Mouse (Mus musculus) kidney, embryonic 15.5 days (tissue): ENCODE data around the gene Sdf4. TPM values are rescaled to one million over a fixed set of nuclear protein-coding genes. Genes with fewer than 3 reads are reported as not detected.

ENCODE experiments used
- ATAC-seq: fragments of 200-750 bp; cut with Nextera tagmentation; replicated peaks from 2 replicates; pipeline ENCODE4 v1.8.0; 2017; ENCODE audit warnings: moderate TSS enrichment; ENCODE audit not compliant: low FRiP score
- H3K27ac ChIP-seq: fragments of 300-500 bp; sonication (generic); 2 replicates; pipeline ENCODE4 v1.5.1; 2015; ENCODE audit warnings: mild to moderate bottlenecking, inconsistent platforms
- H3K27me3 ChIP-seq: fragments of 300-500 bp; sonication (generic); 2 replicates; pipeline ENCODE4 v1.6.1; 2015; ENCODE audit warnings: inconsistent platforms
- H3K36me3 ChIP-seq: fragments of 300-500 bp; sonication (generic); 2 replicates; pipeline ENCODE4 v1.6.1; 2015; ENCODE audit warnings: inconsistent platforms
- H3K4me1 ChIP-seq: fragments of 300-500 bp; sonication (generic); 2 replicates; pipeline ENCODE4 v1.6.1; 2015; ENCODE audit warnings: inconsistent platforms
- H3K4me2 ChIP-seq: fragments of 300-500 bp; sonication (generic); 2 replicates; pipeline ENCODE4 v1.6.1; 2015; ENCODE audit warnings: moderate library complexity, mild to moderate bottlenecking, inconsistent platforms
- H3K4me3 ChIP-seq: fragments of 300-500 bp; sonication (generic); replicated peaks from 2 replicates; pipeline ENCODE4 v1.5.1; 2015; ENCODE audit warnings: mild to moderate bottlenecking, inconsistent platforms
- H3K9ac ChIP-seq: fragments of 300-500 bp; sonication (generic); 2 replicates; pipeline ENCODE4 v1.6.1; 2015; ENCODE audit warnings: mild to moderate bottlenecking, inconsistent platforms
- H3K9me3 ChIP-seq: fragments of 300-500 bp; sonication (generic); replicated peaks from 2 replicates; pipeline ENCODE4 v1.6.1; 2016; ENCODE audit warnings: inconsistent platforms
- WGBS: fragments of 180-500 bp; shearing (Covaris S2); methylation state at CpG from one replicate; pipeline ENCODE4 v1.1.7; 2015; ENCODE audit warnings: mixed read lengths; 5-methylcytosine and 5-hydroxymethylcytosine counted together
- polyA plus RNA-seq: library from polyadenylated mRNA; unstranded; fragments of >200 nt; fragmentation: Nextera tagmentation; extraction: Ambion mirVana; gene quantifications from 2 replicates; pipeline ENCODE4 v1.2.1, GENCODE M21; 2015

Gene Sdf4
- polyA plus RNA-seq = 158 and 161 TPM in 2 replicates

GRCm38 (mm10) chr4:155992241-155992905, at the start of gene Sdf4, which contains the start of gene B3galt6:
TSS of gene Sdf4 (plus strand) at chr4:155992872.
TSS of gene B3galt6 (minus strand) at chr4:155992649.
- H3K9me3 ChIP-seq = no peaks in the 10 kb centered on the region
- H3K4me1 ChIP-seq = peaks cover 28% of the 10 kb centered on the region
- H3K9ac ChIP-seq = peak within 1 kb of the TSS; percentile 72
- ATAC-seq = peak; percentile 87
- H3K4me2 ChIP-seq = peak within 1 kb of the TSS; percentile 98
- under 1% methylated on average over 99 of the region's 99 CpGs for WGBS
- H3K27ac ChIP-seq = peak within 1 kb of the TSS; percentile 97
- H3K36me3 ChIP-seq = peaks cover 27% of the 10 kb centered on the region
- H3K27me3 ChIP-seq = no peaks in the 10 kb centered on the region
- peak within 1 kb of the TSS; percentile 68 for H3K4me3 ChIP-seq

- peak overlapping the region; percentile 88 for H3K27ac ChIP-seq
- peaks cover 16% of the 10 kb centered on the region for H3K36me3 ChIP-seq
- H3K27me3 ChIP-seq = no peaks in the 10 kb centered on the region
- H3K9me3 ChIP-seq = no peaks in the 10 kb centered on the region
- H3K4me2 ChIP-seq = peak overlapping the region; percentile 78
- peak; percentile 30 for ATAC-seq
- peak overlapping the region; percentile 99 for H3K4me3 ChIP-seq
- peaks cover 23% of the 10 kb centered on the region for H3K4me1 ChIP-seq
- H3K9ac ChIP-seq = peak overlapping the region; percentile 95
- under 1% methylated on average over 17 of the region's 17 CpGs for WGBS
Measured at GRCm38 (mm10) chr4:155943049-155943452, 49.6 kb upstream of the Sdf4 start.

GRCm38 (mm10) chr4:155943534-155944249, 49.0 kb upstream of the Sdf4 start, which contains the start of gene Ube2j2:
TSS of gene Ube2j2 (plus strand) at chr4:155943831.
- Histone ChIP-seq H3K9ac (peak within 1 kb of the TSS; percentile 95), H3K36me3 (peaks cover 23% of the 10 kb centered on the region), H3K27me3 (no peaks in the 10 kb centered on the region)

GRCm38 (mm10) chr4:155944271-155944670, 48.4 kb upstream of the Sdf4 start:
- Histone ChIP-seq H3K9ac (peak overlapping the region; percentile 95), H3K36me3 (peaks cover 28% of the 10 kb centered on the region), H3K4me2 (peak overlapping the region; percentile 78), H3K4me3 (peak overlapping the region; percentile 99), H3K4me1 (peaks cover 23% of the 10 kb centered on the region), H3K27me3 (no peaks in the 10 kb centered on the region), H3K9me3 (no peaks in the 10 kb centered on the region), H3K27ac (peak overlapping the region; percentile 88)
- 0 out of 2 replicates have a peak, but pooled peaks have one; percentile 3 for ATAC-seq
- whole genome bisulfite sequencing = under 1% methylated on average over 17 of the region's 17 CpGs

More at GRCm38 (mm10) chr4:155943534-155944249, 49.0 kb upstream of the Sdf4 start, which contains the start of gene Ube2j2:
- peak within 1 kb of the TSS; percentile 99 for H3K4me3 ChIP-seq
- H3K27ac ChIP-seq = peak within 1 kb of the TSS; percentile 88
- H3K4me2 ChIP-seq = peak within 1 kb of the TSS; percentile 78
- under 1% methylated on average over 85 of the region's 85 CpGs for WGBS
- H3K9me3 ChIP-seq = no peaks in the 10 kb centered on the region
- H3K4me1 ChIP-seq = peaks cover 23% of the 10 kb centered on the region
- ATAC-seq = peak; percentile 97

GRCm38 (mm10) chr4:155947094-155947493, 45.6 kb upstream of the Sdf4 start:
- no peak overlapping the region for H3K4me3 ChIP-seq
- ATAC-seq = no peak
- peaks cover 23% of the 10 kb centered on the region for H3K4me1 ChIP-seq
- no peak overlapping the region for H3K27ac ChIP-seq
- H3K27me3 ChIP-seq = no peaks in the 10 kb centered on the region
- no peak overlapping the region for H3K4me2 ChIP-seq
- H3K9me3 ChIP-seq = no peaks in the 10 kb centered on the region
- peaks cover 57% of the 10 kb centered on the region for H3K36me3 ChIP-seq
- no peak overlapping the region for H3K9ac ChIP-seq

- Histone ChIP-seq H3K4me2 (no peak overlapping the region), H3K9me3 (no peaks in the 10 kb centered on the region), H3K9ac (no peak overlapping the region), H3K27me3 (no peaks in the 10 kb centered on the region), H3K4me1 (peaks cover 3% of the 10 kb centered on the region; the same call in 1 of the 2 replicates), H3K4me3 (no peak overlapping the region), H3K36me3 (peaks cover 86% of the 10 kb centered on the region), H3K27ac (no peak overlapping the region)
- no peak for ATAC-seq
- 95% methylated on average over 6 of the region's 6 CpGs for WGBS
Measured at GRCm38 (mm10) chr4:155955491-155955890, 37.2 kb upstream of the Sdf4 start.

GRCm38 (mm10) chr4:155959275-155959674, 33.4 kb upstream of the Sdf4 start:
- Histone ChIP-seq H3K4me2 (no peak overlapping the region), H3K27me3 (no peaks in the 10 kb centered on the region), H3K9me3 (no peaks in the 10 kb centered on the region), H3K9ac (no peak overlapping the region), H3K4me3 (no peak overlapping the region), H3K4me1 (peaks cover 33% of the 10 kb centered on the region), H3K27ac (no peak overlapping the region), H3K36me3 (peaks cover 59% of the 10 kb centered on the region)
- WGBS = 4% methylated on average over 5 of the region's 5 CpGs
- peak; percentile 42; the same call in 1 of the 2 replicates for ATAC-seq

GRCm38 (mm10) chr4:155962167-155962971, 30.3 kb upstream of the Sdf4 start, which contains the start of gene C1qtnf12:
TSS of gene C1qtnf12 (plus strand) at chr4:155962318.
- Histone ChIP-seq H3K4me2 (peak within 1 kb of the TSS; percentile 94), H3K36me3 (peaks cover 59% of the 10 kb centered on the region), H3K4me3 (peak within 1 kb of the TSS; percentile 63), H3K27ac (peak within 1 kb of the TSS; percentile 93), H3K9me3 (no peaks in the 10 kb centered on the region), H3K9ac (peak within 1 kb of the TSS; percentile 73), H3K27me3 (no peaks in the 10 kb centered on the region), H3K4me1 (peaks cover 33% of the 10 kb centered on the region)
- WGBS = under 1% methylated on average over 42 of the region's 42 CpGs
- ATAC-seq = peak; percentile 92

GRCm38 (mm10) chr4:155963106-155963505, 29.6 kb upstream of the Sdf4 start:
- peak overlapping the region; percentile 73 for H3K9ac ChIP-seq
- no peak for ATAC-seq
- H3K4me2 ChIP-seq = peak overlapping the region; percentile 94
- no peaks in the 10 kb centered on the region for H3K27me3 ChIP-seq
- peak overlapping the region; percentile 93 for H3K27ac ChIP-seq
- H3K4me3 ChIP-seq = peak overlapping the region; percentile 63
- H3K9me3 ChIP-seq = no peaks in the 10 kb centered on the region
- peaks cover 56% of the 10 kb centered on the region for H3K36me3 ChIP-seq
- WGBS = 41% methylated on average over 7 of the region's 7 CpGs
- peaks cover 35% of the 10 kb centered on the region for H3K4me1 ChIP-seq

GRCm38 (mm10) chr4:155964396-155964795, 28.3 kb upstream of the Sdf4 start:
- 0 out of 2 replicates have a peak overlapping the region, but pooled peaks have one; percentile 94 for H3K4me2 ChIP-seq
- no peak overlapping the region for H3K9ac ChIP-seq
- H3K27ac ChIP-seq = no peak overlapping the region
- ATAC-seq = no peak
- H3K4me3 ChIP-seq = no peak overlapping the region
- WGBS = 88% methylated on average over 11 of the region's 11 CpGs
- peaks cover 44% of the 10 kb centered on the region for H3K4me1 ChIP-seq
- H3K9me3 ChIP-seq = no peaks in the 10 kb centered on the region
- H3K36me3 ChIP-seq = peaks cover 46% of the 10 kb centered on the region
- no peaks in the 10 kb centered on the region for H3K27me3 ChIP-seq

GRCm38 (mm10) chr4:155969043-155969653, 23.5 kb upstream of the Sdf4 start:
- H3K36me3 ChIP-seq = peaks cover 35% of the 10 kb centered on the region
- no peak overlapping the region for H3K9ac ChIP-seq
- WGBS = 39% methylated on average over 13 of the region's 13 CpGs
- peak; percentile 76 for ATAC-seq
- H3K4me3 ChIP-seq = no peak overlapping the region
- H3K9me3 ChIP-seq = no peaks in the 10 kb centered on the region
- H3K4me2 ChIP-seq = peak overlapping the region; percentile 23; the same call in 1 of the 2 replicates
- H3K4me1 ChIP-seq = peaks cover 41% of the 10 kb centered on the region
- peak overlapping the region; percentile 86 for H3K27ac ChIP-seq
- H3K27me3 ChIP-seq = no peaks in the 10 kb centered on the region
